Mouse (Mus musculus): ENCODE measurements around the gene Prrt1. TPM values are rescaled to one million over a fixed set of nuclear protein-coding genes. Genes with fewer than 3 reads are reported as not detected.
A peak's percentile ranks its signal among the peaks of the same experiment; 100 is the strongest.

The Prrt1 gene
- total RNA-seq (2021), result under 1 TPM; 0.34 to 0.76 TPM
- long read RNA-seq, experiment 1, result 0 reads
- long read RNA-seq, experiment 2, result 0 reads

DNA sequence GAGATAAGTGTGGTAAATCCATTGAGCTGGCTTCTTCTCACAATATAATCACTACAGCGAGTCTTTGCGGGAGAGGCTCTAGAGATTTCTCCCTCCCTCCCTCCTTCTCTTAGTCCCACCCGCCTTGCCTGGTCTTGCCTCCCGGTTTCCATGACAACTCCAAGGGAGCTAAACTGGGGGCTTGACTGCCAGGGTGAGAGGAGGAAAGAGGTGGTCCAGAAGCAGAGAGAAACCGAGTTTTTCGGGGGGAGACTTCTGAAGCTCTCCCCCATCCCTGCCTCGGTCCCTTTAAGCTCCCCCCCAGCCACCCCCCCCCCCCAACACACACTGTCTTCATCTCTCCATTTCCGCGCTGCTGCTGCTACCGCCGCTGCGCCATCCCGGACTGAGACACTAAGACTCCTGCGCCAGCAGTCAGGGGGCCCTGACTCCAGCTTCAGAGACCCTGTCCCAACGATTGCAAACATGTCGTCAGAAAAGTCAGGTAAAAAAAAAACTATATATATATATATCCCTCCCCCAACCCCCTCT, at the start of gene Prrt1:
TSS of gene Prrt1 (plus strand) at position 313 of the 531 bp plus-strand sequence.
- no peak for DNase-seq (ENCODE audit: low spot score in 2 of 2)

DNA sequence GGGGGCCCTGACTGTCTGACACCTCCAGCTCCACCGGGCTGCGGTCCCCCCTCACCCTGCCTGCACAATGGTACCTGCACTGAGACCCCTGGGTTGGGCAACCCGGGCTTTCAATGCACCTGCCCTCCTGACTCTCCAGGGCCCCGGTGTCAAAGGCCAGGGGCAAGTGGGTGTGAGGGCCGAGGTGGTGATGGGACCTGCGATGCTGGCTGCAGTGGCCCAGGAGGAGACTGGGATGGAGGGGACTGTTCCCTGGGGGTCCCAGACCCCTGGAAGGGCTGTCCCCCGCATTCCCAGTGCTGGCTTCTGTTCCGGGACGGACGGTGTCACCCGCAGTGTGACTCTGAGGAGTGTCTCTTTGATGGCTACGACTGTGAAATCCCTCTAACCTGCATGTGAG, 46.8 kb upstream of the Prrt1 start:
- no peak for DNase-seq (ENCODE audit: low spot score in 2 of 2)

DNA sequence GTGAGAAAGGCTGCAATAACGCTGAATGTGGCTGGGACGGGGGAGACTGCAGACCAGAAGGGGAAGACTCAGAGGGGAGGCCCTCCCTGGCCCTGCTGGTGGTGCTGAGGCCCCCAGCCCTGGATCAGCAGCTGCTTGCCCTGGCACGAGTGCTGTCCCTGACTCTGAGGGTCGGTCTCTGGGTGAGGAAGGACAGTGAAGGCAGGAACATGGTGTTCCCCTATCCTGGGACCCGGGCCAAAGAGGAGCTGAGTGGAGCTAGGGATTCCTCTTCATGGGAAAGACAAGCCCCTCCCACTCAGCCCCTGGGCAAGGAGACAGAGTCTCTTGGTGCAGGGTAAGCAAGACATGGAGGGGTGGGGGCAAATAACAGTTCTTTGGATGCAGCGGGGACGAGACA, 45.9 kb upstream of the Prrt1 start:
- no peak for DNase-seq (ENCODE audit: low spot score in 2 of 2)

DNA sequence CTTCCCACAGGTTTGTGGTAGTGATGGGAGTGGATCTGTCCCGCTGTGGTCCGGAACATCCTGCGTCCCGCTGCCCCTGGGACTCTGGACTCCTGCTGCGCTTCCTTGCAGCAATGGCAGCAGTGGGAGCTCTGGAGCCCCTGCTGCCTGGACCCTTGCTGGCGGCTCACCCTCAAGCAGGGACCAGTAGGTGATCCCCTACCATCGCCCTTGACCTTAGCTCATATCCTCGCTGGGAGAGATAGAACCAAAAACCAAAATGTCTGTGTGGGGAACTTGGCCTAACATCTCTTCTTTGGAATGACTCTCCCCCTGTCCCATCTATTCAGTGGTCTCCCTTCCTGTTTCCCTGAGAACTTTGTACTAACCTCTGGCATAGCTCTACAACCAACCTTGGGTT, 45.5 kb upstream of the Prrt1 start:
- DNase-seq (ENCODE audit: low spot score in 2 of 2), result no peak

DNA sequence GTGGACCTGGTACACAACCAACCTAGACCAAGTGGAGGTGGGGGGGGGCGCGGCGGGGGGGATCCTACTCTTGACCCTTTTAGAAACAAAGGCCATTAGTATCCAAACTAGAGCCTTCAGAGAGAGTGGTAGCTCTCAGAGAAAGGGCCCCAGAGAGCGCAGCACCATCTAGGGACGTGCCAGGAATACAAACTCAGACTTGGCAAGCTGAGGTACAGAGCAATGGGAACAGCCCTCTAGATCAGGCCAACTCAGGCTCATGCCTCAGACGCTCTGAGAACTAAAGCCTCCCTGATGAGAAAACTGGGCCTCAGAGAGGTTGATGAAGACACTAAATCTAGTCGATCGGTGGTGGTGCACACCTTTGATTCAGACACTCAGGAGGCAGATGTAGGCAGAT, 44.2 kb upstream of the Prrt1 start:
- no peak for DNase-seq (ENCODE audit: low spot score in 2 of 2)

DNA sequence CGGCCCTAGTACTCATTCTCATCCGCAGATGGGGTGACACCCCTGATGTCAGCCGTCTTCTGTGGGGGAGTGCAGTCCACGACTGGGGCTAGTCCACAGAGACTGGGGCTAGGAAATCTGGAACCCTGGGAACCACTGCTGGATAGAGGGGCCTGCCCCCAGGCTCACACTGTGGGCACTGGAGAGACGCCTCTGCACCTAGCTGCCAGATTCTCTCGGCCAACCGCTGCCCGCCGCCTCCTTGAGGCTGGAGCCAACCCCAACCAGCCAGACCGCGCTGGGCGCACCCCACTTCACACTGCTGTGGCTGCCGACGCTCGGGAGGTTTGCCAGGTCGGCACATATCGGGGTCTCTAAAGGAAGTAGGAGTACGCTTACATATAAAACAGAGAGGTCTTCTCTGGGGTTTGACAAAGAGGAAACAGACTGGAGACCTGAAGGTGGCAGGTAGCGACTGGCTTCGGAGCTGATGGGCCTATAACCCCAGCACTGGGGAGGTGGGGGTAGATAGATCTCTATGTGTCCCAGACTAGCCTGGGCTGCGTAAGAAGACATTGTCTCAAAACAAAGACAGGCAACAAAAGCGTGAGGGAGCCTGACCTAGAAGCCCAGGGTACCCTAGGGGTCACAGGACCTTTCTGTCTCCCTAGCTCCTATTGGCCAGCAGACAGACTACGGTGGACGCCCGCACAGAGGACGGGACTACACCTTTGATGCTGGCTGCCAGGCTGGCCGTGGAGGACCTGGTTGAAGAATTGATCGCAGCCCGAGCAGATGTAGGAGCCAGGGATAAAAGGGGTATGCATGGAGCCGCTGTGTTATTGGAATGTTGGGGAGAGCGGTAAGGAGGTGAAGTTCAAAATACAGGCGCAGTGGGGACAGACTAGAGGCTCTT, 43.2 kb upstream of the Prrt1 start:
- DNase-seq (ENCODE audit: low spot score in 2 of 2), result no peak

DNA sequence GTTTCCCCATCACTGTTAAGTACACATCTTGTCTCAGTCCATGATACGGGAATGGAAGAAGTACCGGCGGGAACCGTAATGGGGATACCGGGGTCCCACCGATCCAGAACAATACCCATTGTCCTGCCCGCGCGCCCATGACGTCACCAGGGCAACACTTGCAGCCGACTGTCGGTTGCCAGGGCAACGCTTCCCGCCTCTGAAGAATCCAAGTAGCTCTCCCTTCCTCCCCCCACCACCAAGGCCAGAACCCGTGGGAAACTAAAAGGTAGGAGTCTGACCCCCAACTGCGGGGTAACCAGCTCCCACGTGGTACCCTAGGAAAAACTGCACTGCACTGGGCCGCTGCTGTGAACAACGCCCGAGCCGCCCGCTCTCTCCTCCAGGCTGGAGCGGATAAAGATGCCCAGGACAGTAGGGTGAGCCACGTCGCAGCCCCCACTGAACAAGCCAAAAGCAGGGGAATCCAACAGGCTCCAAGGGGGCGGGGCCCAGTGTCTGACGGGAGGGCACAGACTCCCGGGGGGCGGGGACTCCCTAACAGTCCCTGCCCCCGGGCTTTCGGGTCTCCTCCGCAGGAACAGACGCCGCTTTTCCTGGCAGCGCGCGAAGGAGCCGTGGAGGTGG, 42.4 kb upstream of the Prrt1 start:
- peak; percentile 74 to 91 for DNase-seq (ENCODE audit: low spot score in 2 of 2)

DNA sequence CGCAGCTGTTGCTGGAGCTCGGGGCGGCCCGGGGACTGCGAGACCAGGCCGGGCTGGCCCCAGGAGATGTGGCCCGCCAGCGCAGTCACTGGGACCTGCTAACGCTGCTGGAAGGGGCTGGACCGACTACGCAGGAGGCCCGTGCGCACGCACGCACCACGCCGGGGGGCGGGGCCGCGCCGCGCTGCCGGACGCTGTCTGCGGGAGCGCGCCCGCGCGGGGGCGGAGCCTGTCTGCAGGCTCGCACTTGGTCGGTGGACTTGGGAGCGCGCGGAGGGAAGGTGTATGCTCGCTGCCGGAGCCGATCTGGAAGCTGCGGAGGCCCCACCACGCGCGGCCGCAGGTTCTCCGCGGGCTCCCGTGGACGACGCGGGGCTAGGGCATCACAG, 41.9 kb upstream of the Prrt1 start:
- peak; percentile 97 to 98 for DNase-seq (ENCODE audit: low spot score in 2 of 2)

DNA sequence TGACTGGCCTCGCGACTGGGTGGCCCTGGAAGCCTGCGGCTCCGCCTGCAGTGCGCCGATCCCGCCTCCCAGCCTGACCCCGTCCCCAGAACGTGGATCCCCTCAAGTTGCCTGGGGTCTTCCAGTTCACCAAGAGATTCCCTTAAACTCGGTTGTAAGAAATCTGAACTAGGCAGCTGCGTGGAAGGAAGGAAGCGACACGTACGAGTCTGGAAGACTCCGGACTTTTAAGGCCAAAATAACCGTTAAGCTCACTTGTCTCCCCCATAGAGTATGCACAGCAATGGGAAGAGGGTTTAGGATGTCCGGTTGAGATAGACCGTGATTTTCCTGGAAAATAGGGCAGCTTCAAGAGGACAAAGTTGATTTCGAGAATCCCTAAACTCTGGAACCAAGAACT, 41.5 kb upstream of the Prrt1 start:
- no peak for DNase-seq (ENCODE audit: low spot score in 2 of 2)

DNA sequence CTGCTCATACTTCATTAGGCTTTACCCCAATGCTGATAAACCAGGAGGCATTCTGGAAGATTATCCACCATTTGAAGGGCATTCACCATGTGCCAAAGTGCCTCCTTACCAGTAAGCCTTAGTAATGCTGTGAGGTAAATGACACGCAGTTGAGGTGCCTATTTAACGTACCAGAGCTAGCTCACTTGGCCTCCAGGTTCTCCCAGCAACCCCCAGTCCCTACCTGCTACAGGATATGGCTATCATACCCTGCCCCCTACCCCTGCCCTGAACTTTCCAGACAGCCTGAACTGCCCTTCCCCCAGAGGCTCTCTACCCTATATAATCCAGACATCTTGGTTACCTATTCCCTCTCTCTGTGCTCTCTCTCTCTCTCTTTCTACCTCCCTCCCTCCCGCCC, 40.6 kb upstream of the Prrt1 start:
- no peak for DNase-seq (ENCODE audit: low spot score in 2 of 2)

DNA sequence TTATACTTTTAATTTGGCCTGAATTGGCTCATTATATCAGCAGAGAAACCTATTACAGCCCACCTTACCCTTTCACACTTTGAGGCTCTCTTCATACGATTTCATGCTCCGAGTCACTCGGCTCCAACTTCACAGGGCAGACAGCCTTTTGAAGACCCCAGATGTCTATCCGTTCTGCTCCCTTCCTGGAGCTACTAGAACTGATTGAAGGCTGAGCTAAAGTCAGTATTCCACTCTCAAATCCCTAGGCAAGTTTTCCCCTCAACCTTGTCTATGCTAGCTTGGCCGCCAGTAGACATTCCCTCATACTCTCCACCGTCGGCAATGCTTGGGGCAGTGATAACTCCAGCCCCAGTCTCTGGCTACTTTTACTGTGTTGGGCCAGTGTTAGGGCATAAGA, 40.1 kb upstream of the Prrt1 start:
- DNase-seq (ENCODE audit: low spot score in 2 of 2), result no peak

DNA sequence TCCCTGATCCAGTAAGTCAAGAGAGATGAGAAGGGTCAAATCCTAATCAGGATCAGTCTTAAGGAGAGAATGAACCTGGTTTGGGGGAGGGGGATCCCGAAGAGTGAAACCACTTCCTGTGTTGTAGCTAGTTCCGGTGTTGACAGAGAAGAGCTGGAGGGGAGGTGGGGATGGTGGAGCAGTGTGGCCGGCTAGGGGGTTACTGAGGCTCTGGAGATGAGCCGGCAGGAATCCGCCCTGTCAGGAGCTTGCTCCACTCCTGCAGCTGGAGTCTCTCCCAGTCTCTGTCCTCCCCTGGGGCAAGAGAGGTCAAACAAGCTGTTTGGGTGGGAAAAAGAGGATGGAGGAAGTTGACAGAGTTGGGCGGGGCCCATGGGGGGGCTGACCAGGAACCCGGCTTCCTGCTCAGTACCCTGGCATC, 39.6 kb upstream of the Prrt1 start, which contains the start of gene Gpsm3:
TSS of gene Gpsm3 (plus strand) at position 126 of the 421 bp plus-strand sequence.
- peak in 1 of 2 experiments; percentile 67 for DNase-seq (ENCODE audit: low spot score in 2 of 2)

DNA sequence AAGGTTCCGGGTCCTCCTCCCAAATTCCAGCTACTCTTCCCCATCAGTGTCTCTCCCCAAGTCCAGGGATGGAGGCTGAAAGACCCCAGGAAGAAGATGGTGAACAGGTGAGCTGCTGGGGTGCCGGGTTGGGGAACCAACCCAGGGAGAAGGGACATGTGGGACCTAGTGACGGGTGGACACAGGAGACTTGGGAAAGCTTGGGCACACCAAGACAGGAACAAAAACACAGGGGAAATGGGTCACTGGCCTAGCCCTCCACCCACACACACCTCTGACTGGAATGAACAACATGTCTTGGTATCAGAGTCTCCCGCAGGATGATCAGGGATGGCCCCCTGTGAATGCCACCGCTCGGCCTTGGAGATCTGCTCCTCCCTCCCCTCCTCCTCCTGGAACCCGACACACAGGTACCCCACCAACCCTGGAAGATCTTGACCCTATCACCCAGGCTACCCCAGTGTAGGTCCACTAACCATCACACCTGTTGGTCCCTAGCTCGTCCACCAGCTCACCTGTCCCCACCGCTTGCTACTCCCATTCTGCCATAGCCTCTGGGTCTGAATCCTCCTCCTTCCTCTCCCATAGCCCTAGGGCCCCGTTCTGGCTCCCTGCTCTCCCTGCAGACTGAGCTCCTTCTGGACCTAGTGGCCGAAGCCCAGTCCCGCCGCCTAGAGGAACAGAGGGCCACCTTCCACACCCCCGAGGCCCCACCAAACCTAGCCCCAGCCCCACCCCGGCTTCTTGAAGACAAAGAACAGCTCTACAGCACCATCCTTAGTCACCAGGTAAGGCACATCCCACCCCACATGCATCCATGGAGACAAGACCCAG, 39.0 kb upstream of the Prrt1 start:
- no peak for DNase-seq (ENCODE audit: low spot score in 2 of 2)

DNA sequence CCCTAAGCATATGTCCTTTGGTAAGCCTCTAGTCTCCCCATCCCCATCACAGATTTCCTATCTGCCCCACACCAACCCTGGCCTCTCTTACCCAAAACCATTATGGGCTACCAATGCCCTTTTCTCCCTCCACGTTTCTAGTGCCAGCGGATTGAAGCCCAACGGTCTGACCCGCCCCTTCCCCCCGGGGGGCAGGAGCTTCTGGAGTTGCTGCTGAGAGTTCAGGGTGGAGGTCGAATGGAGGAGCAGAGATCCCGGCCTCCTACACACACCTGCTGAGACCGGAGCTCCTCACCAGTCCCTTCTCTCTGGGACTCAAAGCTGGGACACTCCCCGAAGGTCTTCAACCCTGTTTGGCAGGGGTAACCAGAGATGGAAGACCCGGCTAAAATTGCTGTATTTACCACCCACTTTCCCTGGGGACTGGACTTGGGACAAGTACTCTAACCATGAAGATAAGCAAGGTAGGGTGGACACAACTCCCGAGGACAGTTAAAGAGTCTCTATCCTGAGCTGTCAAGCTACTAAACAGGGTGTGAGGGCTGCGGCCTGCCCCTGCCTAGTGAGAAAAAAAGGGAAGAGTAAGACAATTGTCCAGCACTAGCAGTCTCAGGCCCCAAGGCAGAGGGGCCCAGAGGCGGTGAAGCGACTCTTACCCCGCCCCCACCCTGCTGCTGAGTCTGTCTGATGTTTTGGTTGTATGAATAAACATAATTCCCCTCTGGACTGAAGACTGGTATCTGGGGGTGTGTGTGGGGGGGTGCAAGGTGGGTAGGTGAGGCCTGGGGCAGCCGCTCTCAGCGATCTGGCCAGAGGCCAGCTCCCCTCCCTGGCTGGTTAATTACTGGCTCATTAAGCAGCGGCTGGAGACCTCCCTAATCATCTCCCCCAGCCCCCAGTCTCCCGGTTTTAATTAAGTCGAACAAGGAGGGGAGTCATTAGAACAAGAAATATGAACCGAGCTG, 38.0 kb upstream of the Prrt1 start, which contains the start of gene Pbx2:
TSS of gene Pbx2 (plus strand) at position 238 of the 965 bp plus-strand sequence.
- peak in 1 of 2 experiments; percentile 35 for DNase-seq (ENCODE audit: low spot score in 2 of 2)

DNA sequence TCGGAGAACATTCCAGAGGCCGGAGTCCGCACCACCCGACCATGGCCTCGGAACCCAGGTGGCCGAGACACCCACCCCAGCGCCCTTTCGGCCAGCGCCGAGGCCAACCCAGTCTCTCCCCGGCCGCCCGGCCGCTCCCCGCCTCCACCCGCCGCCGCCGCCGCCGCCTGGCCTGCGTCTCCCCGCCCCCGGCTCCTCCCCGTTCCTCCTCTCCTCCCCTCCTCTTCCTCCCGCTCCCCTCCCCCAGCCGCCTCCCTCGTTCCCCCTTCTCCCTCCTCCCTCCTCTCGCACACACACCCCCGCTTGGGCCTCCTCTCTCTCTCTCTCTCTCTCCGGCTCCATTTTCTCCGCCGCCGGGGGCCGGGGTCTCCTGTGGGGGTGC, 37.3 kb upstream of the Prrt1 start:
- DNase-seq (ENCODE audit: low spot score in 2 of 2), result peak; percentile 89 to 94

DNA sequence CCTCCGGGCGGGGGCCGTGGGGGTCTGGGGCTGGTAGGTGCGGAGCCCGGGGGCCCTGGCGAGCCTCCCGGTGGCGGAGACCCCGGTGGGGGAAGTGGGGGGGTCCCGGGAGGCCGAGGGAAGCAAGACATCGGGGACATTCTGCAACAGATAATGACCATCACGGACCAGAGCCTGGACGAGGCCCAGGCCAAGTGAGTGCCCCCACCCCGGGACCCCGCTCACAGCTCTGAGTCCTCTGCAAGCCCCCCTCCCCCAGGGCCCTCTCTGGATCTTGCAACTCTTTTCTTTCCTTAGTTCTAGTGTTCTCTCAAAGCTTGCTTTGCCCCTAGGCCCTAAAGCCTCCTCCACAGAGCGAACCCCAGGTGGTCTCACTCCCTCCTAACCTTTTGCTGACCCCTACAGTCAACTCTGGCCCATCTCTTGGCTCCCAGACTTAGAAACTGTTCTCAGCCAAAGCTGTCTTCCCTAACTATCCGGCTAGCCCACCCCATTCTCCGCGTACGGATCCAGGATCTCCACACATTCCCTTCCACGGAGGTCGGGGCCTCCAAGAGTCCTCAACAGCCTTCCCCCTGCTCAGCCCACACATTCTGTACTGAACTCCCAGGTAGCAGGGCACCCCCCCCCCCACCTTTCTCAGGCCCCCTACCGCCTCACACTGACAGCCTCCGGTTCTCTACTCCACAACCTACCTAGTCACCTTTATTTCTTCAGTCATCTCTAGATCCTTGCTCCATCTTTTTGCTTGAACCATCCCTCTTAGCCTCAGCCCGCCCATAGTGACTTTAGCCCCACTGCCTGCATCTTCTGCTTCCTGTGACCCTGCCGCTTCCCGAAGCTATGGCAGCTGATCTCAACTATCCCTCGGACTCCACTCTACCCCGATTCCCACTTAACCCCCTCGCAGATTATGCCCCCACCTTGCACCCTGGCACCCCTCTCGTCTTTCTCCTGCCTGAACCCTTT, 36.5 kb upstream of the Prrt1 start:
- DNase-seq (ENCODE audit: low spot score in 2 of 2), result peak in 1 of 2 experiments; percentile 44

DNA sequence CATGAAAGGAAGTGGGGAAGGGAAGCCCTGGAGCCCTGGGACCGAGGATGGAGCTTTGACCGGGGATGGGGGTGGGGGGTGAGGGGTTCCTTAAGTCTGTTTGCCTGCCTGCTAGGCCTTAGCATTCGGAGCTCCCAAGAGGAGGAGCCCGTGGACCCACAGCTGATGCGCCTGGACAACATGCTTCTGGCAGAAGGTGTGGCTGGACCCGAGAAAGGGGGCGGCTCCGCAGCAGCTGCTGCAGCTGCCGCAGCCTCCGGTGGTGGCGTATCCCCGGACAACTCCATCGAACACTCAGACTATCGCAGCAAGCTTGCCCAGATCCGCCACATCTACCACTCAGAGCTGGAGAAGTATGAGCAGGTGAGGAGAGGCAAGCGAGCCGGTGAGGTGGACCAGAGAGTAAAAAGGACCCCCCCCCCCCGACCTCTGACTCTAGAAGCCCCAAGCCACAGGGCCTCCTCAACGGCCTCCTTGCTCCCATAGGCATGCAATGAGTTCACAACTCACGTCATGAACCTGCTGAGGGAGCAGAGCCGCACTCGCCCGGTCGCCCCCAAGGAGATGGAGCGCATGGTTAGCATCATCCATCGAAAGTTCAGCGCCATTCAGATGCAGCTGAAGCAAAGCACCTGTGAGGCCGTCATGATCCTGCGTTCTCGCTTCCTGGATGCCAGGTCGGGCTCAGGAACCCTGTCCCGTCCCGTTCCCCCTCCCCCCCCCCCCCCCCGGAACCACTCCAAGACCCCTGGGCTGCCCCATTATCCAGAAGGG, 35.4 kb upstream of the Prrt1 start:
- peak in 1 of 2 experiments; percentile 55 for DNase-seq (ENCODE audit: low spot score in 2 of 2)

DNA sequence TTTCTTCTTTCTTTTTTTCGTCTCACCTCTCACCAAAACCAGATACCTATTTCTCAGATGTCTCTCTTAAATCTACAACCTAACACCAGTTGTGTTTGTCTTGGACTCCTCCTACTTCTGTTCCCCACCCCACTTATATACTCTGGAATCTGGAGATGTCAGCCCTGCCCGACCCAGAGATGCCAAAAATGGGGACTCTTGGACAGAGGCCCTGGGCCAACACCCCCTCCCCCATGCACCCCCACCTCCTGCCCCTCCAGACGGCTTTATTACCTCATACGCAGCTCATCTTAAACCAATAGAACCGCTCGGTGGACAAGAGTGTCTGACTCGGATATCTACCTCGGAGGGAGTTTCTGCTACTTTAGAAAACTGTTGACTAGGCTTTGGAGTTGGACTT, 33.2 kb upstream of the Prrt1 start:
- no peak for DNase-seq (ENCODE audit: low spot score in 2 of 2)
